Mouse (Mus musculus) cerebral cortex, adult 2 months (tissue): ENCODE data around the gene Igf2bp3.

Experiments
- WGBS: fragments of 180-500 bp; shearing (Covaris S2); methylation state at CpG from one replicate; pipeline ENCODE4 v1.1.7; 2018; 5-methylcytosine and 5-hydroxymethylcytosine counted together

Gene Igf2bp3

GRCm38 (mm10) chr6:49132352-49133090 is 82.2 kb downstream of the Igf2bp3 start:
- 79% methylated on average over 6 of the region's 6 CpGs for WGBS

- WGBS = 95% methylated on average over 9 of the region's 9 CpGs
These were observed 82.9 kb downstream of the Igf2bp3 start for GRCm38 (mm10) chr6:49131855-49132254.

GRCm38 (mm10) chr6:49120370-49120769 is 94.4 kb downstream of the Igf2bp3 start:
- 96% methylated on average over 3 of the region's 3 CpGs for WGBS

- 69% methylated on average over 1 of the region's 1 CpGs for WGBS
These were observed 95.2 kb downstream of the Igf2bp3 start for GRCm38 (mm10) chr6:49119462-49120135.

GRCm38 (mm10) chr6:49118446-49118845 is 96.3 kb downstream of the Igf2bp3 start:
- 78% methylated on average over 8 of the region's 8 CpGs for WGBS

- 86% methylated on average over 8 of the region's 8 CpGs for WGBS
These were observed 98.5 kb downstream of the Igf2bp3 start for GRCm38 (mm10) chr6:49116241-49116640.

GRCm38 (mm10) chr6:49115550-49115949 is 99.2 kb downstream of the Igf2bp3 start:
- WGBS = 80% methylated on average over 5 of the region's 5 CpGs

- WGBS = 92% methylated on average over 6 of the region's 6 CpGs
These were observed 100.3 kb downstream of the Igf2bp3 start for GRCm38 (mm10) chr6:49114457-49114856.

GRCm38 (mm10) chr6:49113895-49114294 is 100.9 kb downstream of the Igf2bp3 start:
- WGBS = 96% methylated on average over 7 of the region's 7 CpGs

GRCm38 (mm10) chr6:49109196-49109595 is 105.6 kb downstream of the Igf2bp3 start:
- WGBS = 83% methylated on average over 2 of the region's 2 CpGs

- 77% methylated on average over 15 of the region's 15 CpGs for WGBS
These were observed 107.8 kb downstream of the Igf2bp3 start for GRCm38 (mm10) chr6:49106746-49107500.

GRCm38 (mm10) chr6:49099086-49099485 is 115.7 kb downstream of the Igf2bp3 start:
- WGBS = 92% methylated on average over 1 of the region's 1 CpGs

GRCm38 (mm10) chr6:49097596-49098110 is 117.1 kb downstream of the Igf2bp3 start:
- 38% methylated on average over 5 of the region's 5 CpGs for WGBS

GRCm38 (mm10) chr6:49096933-49097461 is 117.8 kb downstream of the Igf2bp3 start:
- WGBS = 20% methylated on average over 13 of the region's 13 CpGs

GRCm38 (mm10) chr6:49096421-49096820 is 118.3 kb downstream of the Igf2bp3 start:
- 23% methylated on average over 7 of the region's 7 CpGs for WGBS

- 77% methylated on average over 10 of the region's 10 CpGs for WGBS
These were observed 119.8 kb downstream of the Igf2bp3 start for GRCm38 (mm10) chr6:49094968-49095367.

- WGBS = 98% methylated on average over 4 of the region's 4 CpGs
These were observed 131.7 kb downstream of the Igf2bp3 start for GRCm38 (mm10) chr6:49083008-49083407.

- WGBS = 76% methylated on average over 1 of the region's 1 CpGs
These were observed 135.4 kb downstream of the Igf2bp3 start for GRCm38 (mm10) chr6:49079313-49079712.

- WGBS = 73% methylated on average over 2 of the region's 2 CpGs
These were observed 136.9 kb downstream of the Igf2bp3 start for GRCm38 (mm10) chr6:49077894-49078293.

GRCm38 (mm10) chr6:49074117-49074490 is 140.7 kb downstream of the Igf2bp3 start:
- WGBS = under 1% methylated on average over 19 of the region's 19 CpGs

- WGBS = under 1% methylated on average over 49 of the region's 49 CpGs
These were observed 141.2 kb downstream of the Igf2bp3 start, which contains the start of gene Malsu1 for GRCm38 (mm10) chr6:49073304-49074116. Gene Malsu1, plus strand, starts transcription at chr6:49073795.
